Mouse (Mus musculus) retina, embryonic 14.5 days (tissue): ENCODE data around the gene Spsb3.

Experiments
- DNase-seq: peaks from one replicate; pipeline ENCODE4 v3.0.0-alpha.2; 2015; ENCODE audit warnings: low spot score

The Spsb3 gene

GRCm38 (mm10) chr17:24874405-24874745 lies 12.1 kb upstream of the Spsb3 start:
- no peak for DNase-seq

- DNase-seq, result no peak
Observed at GRCm38 (mm10) chr17:24874989-24875388, 11.5 kb upstream of the Spsb3 start.

GRCm38 (mm10) chr17:24877336-24878116 lies 8.9 kb upstream of the Spsb3 start:
- DNase-seq, result no peak

GRCm38 (mm10) chr17:24878117-24878397 lies 8.4 kb upstream of the Spsb3 start:
- no peak for DNase-seq

- DNase-seq, result no peak
Observed at GRCm38 (mm10) chr17:24878531-24878930, 7.9 kb upstream of the Spsb3 start.

GRCm38 (mm10) chr17:24881738-24882440 lies 4.6 kb upstream of the Spsb3 start:
- peak; percentile 74 for DNase-seq

GRCm38 (mm10) chr17:24884391-24884790 lies 2.1 kb upstream of the Spsb3 start:
- DNase-seq, result no peak

GRCm38 (mm10) chr17:24885356-24886133 lies 898 bp upstream of the Spsb3 start:
- no peak for DNase-seq

- DNase-seq, result no peak
Observed at GRCm38 (mm10) chr17:24886932-24887271, 459 bp downstream of the Spsb3 start.

- no peak for DNase-seq
Observed at GRCm38 (mm10) chr17:24887291-24888080, 1.0 kb downstream of the Spsb3 start.

- no peak for DNase-seq
Observed at GRCm38 (mm10) chr17:24888862-24889261, 2.4 kb downstream of the Spsb3 start.

- DNase-seq, result no peak
Observed at GRCm38 (mm10) chr17:24890151-24891092, 4.0 kb downstream of the Spsb3 start.

- DNase-seq, result no peak
Observed at GRCm38 (mm10) chr17:24891321-24891720, 4.9 kb downstream of the Spsb3 start.

- DNase-seq, result no peak
Observed at GRCm38 (mm10) chr17:24892785-24893184, 6.3 kb downstream of the Spsb3 start.

- no peak for DNase-seq
Observed at GRCm38 (mm10) chr17:24893276-24893675, 6.8 kb downstream of the Spsb3 start.

GRCm38 (mm10) chr17:24894061-24894994 lies 7.9 kb downstream of the Spsb3 start:
- no peak for DNase-seq

- peak; percentile 86 for DNase-seq
Observed at GRCm38 (mm10) chr17:24894995-24895547, 8.6 kb downstream of the Spsb3 start, which contains the start of the genes Eme2 and Mrps34. TSS of gene Eme2 (minus strand) at chr17:24895087. TSS of gene Mrps34 (plus strand) at chr17:24895116.

GRCm38 (mm10) chr17:24895571-24896240 lies 9.3 kb downstream of the Spsb3 start:
- no peak for DNase-seq
